Mouse (Mus musculus) lung, embryonic 16.5 days (tissue): ENCODE data around the gene Zpbp2. TPM values are rescaled to one million over a fixed set of nuclear protein-coding genes. Genes with fewer than 3 reads are reported as not detected.

Experiments
- ATAC-seq: fragments of 200-750 bp; cut with Nextera tagmentation; 2 replicates; pipeline ENCODE4 v1.8.0; 2017; ENCODE audit warnings: low read depth, mild to moderate bottlenecking, moderate library complexity
- H3K27ac ChIP-seq: fragments of 300-500 bp; sonication (generic); 2 replicates; pipeline ENCODE4 v1.5.1; 2014; ENCODE audit warnings: mild to moderate bottlenecking, control low read depth, low read length
- H3K27me3 ChIP-seq: fragments of 300-500 bp; sonication (generic); 2 replicates; pipeline ENCODE4 v1.6.1; 2014; ENCODE audit warnings: low read depth, low read length, mixed read lengths; ENCODE audit not compliant: control insufficient read depth, insufficient read depth
- H3K36me3 ChIP-seq: fragments of 300-500 bp; sonication (generic); 2 replicates; pipeline ENCODE4 v1.6.1; 2014; ENCODE audit warnings: low read length; ENCODE audit not compliant: control insufficient read depth, insufficient read depth
- H3K4me1 ChIP-seq: fragments of 300-500 bp; sonication (generic); replicated peaks from 2 replicates; pipeline ENCODE4 v1.6.1; 2014; ENCODE audit warnings: low read length, mixed read lengths; ENCODE audit not compliant: control insufficient read depth, insufficient read depth
- H3K4me2 ChIP-seq: fragments of 300-500 bp; sonication (generic); 2 replicates; pipeline ENCODE4 v1.6.1; 2014; ENCODE audit warnings: low read depth, low read length, control low read depth
- H3K4me3 ChIP-seq: fragments of 300-500 bp; sonication (generic); 2 replicates; pipeline ENCODE4 v1.5.1; 2014; ENCODE audit warnings: mild to moderate bottlenecking, low read length, control low read depth
- H3K9ac ChIP-seq: fragments of 300-500 bp; sonication (generic); 2 replicates; pipeline ENCODE4 v1.6.1; 2014; ENCODE audit warnings: low read length, control low read depth
- H3K9me3 ChIP-seq: fragments of 300-500 bp; sonication (generic); 2 replicates; pipeline ENCODE4 v1.6.1; 2016; ENCODE audit warnings: low read length; ENCODE audit not compliant: control insufficient read depth
- WGBS: fragments of 180-500 bp; shearing (Covaris S2); extraction: QIAGEN DNeasy Blood & Tissue Kit; methylation state at CpG from one replicate; pipeline ENCODE4 v1.1.7; 2014; 5-methylcytosine and 5-hydroxymethylcytosine counted together
- polyA plus RNA-seq: library from polyadenylated mRNA; unstranded; fragments of >200 nt; fragmentation: Nextera tagmentation; extraction: Ambion mirVana; gene quantifications from 2 replicates; pipeline ENCODE4 v1.2.1, GENCODE M21; 2015

Gene Zpbp2
- polyA plus RNA-seq, 1 experiment from 2014 or later = not detected

GRCm38 (mm10) chr11:98586087-98586891, 35.4 kb downstream of the Zpbp2 start:
- H3K27ac ChIP-seq = peak overlapping the region; percentile 83
- peak overlapping the region; percentile 93 for H3K4me3 ChIP-seq
- WGBS = 1% methylated on average over 22 of the region's 22 CpGs
- peak overlapping the region; percentile 95 for H3K4me2 ChIP-seq
- peaks cover 32% of the 10 kb centered on the region for H3K4me1 ChIP-seq
- H3K9me3 ChIP-seq = no peaks in the 10 kb centered on the region
- no peaks in the 10 kb centered on the region for H3K36me3 ChIP-seq
- peak overlapping the region; percentile 92 for H3K9ac ChIP-seq
- H3K27me3 ChIP-seq = no peaks in the 10 kb centered on the region
- ATAC-seq = peak; percentile 13

GRCm38 (mm10) chr11:98586892-98587563, 36.1 kb downstream of the Zpbp2 start, which contains the start of gene Ormdl3:
TSS of gene Ormdl3 (minus strand) at chr11:98587368.
- Histone ChIP-seq H3K4me2 (peak within 1 kb of the TSS; percentile 95), H3K9me3 (no peaks in the 10 kb centered on the region), H3K4me1 (peaks cover 32% of the 10 kb centered on the region), H3K36me3 (no peaks in the 10 kb centered on the region), H3K27ac (peak within 1 kb of the TSS; percentile 97), H3K27me3 (no peaks in the 10 kb centered on the region), H3K9ac (peak within 1 kb of the TSS; percentile 92), H3K4me3 (peak within 1 kb of the TSS; percentile 93)
- under 1% methylated on average over 49 of the region's 49 CpGs for WGBS
- ATAC-seq = peak; percentile 95

GRCm38 (mm10) chr11:98587684-98588546, 37.0 kb downstream of the Zpbp2 start:
- ATAC-seq = peak; percentile 74
- H3K27ac ChIP-seq = peak overlapping the region; percentile 97
- no peaks in the 10 kb centered on the region for H3K9me3 ChIP-seq
- H3K4me3 ChIP-seq = peak overlapping the region; percentile 93
- peak overlapping the region; percentile 95 for H3K4me2 ChIP-seq
- H3K36me3 ChIP-seq = no peaks in the 10 kb centered on the region
- H3K4me1 ChIP-seq = peaks cover 32% of the 10 kb centered on the region
- WGBS = 3% methylated on average over 20 of the region's 20 CpGs
- H3K9ac ChIP-seq = peak overlapping the region; percentile 92
- H3K27me3 ChIP-seq = no peaks in the 10 kb centered on the region

GRCm38 (mm10) chr11:98588833-98589281, 38.0 kb downstream of the Zpbp2 start:
- H3K9me3 ChIP-seq = no peaks in the 10 kb centered on the region
- peak overlapping the region; percentile 95 for H3K4me2 ChIP-seq
- peaks cover 32% of the 10 kb centered on the region for H3K4me1 ChIP-seq
- peak overlapping the region; percentile 60 for H3K9ac ChIP-seq
- H3K4me3 ChIP-seq = peak overlapping the region; percentile 93; the same call in 1 of the 2 replicates
- WGBS = 58% methylated on average over 6 of the region's 6 CpGs
- no peaks in the 10 kb centered on the region for H3K36me3 ChIP-seq
- H3K27me3 ChIP-seq = no peaks in the 10 kb centered on the region; the same call in 1 of the 2 replicates
- H3K27ac ChIP-seq = peak overlapping the region; percentile 97
- no peak for ATAC-seq

- no peaks in the 10 kb centered on the region for H3K36me3 ChIP-seq
- H3K9me3 ChIP-seq = no peaks in the 10 kb centered on the region
- peak overlapping the region; percentile 97 for H3K27ac ChIP-seq
- no peak overlapping the region; the same call in 1 of the 2 replicates for H3K9ac ChIP-seq
- peaks cover 32% of the 10 kb centered on the region for H3K4me1 ChIP-seq
- ATAC-seq = no peak
- H3K4me2 ChIP-seq = no peak overlapping the region
- no peaks in the 10 kb centered on the region; the same call in 1 of the 2 replicates for H3K27me3 ChIP-seq
- H3K4me3 ChIP-seq = no peak overlapping the region
- 74% methylated on average over 8 of the region's 8 CpGs for WGBS
Observed at GRCm38 (mm10) chr11:98589306-98589705, 38.4 kb downstream of the Zpbp2 start.

- Histone ChIP-seq H3K9me3 (no peaks in the 10 kb centered on the region), H3K4me3 (no peak overlapping the region), H3K27me3 (no peaks in the 10 kb centered on the region; the same call in 1 of the 2 replicates), H3K36me3 (no peaks in the 10 kb centered on the region), H3K4me1 (peaks cover 27% of the 10 kb centered on the region), H3K4me2 (no peak overlapping the region), H3K9ac (no peak overlapping the region), H3K27ac (no peak overlapping the region)
- no peak for ATAC-seq
- WGBS = 60% methylated on average over 19 of the region's 19 CpGs
Observed at GRCm38 (mm10) chr11:98590548-98591445, 39.9 kb downstream of the Zpbp2 start.

- no peak for ATAC-seq
- 65% methylated on average over 6 of the region's 6 CpGs for WGBS
- no peaks in the 10 kb centered on the region for H3K9me3 ChIP-seq
Observed at GRCm38 (mm10) chr11:98595021-98595420, 44.1 kb downstream of the Zpbp2 start.

GRCm38 (mm10) chr11:98595473-98595872, 44.6 kb downstream of the Zpbp2 start:
- Histone ChIP-seq H3K36me3 (no peaks in the 10 kb centered on the region), H3K4me1 (peaks cover 4% of the 10 kb centered on the region; the same call in 1 of the 2 replicates), H3K9me3 (no peaks in the 10 kb centered on the region), H3K9ac (no peak overlapping the region), H3K4me3 (no peak overlapping the region), H3K27me3 (peaks cover 13% of the 10 kb centered on the region), H3K4me2 (no peak overlapping the region), H3K27ac (no peak overlapping the region)
- ATAC-seq = no peak
- 68% methylated on average over 10 of the region's 10 CpGs for WGBS

More at GRCm38 (mm10) chr11:98595021-98595420, 44.1 kb downstream of the Zpbp2 start:
- peaks cover 13% of the 10 kb centered on the region for H3K27me3 ChIP-seq
- H3K27ac ChIP-seq = no peak overlapping the region
- H3K9ac ChIP-seq = no peak overlapping the region
- H3K36me3 ChIP-seq = no peaks in the 10 kb centered on the region
- no peak overlapping the region for H3K4me2 ChIP-seq
- peaks cover 4% of the 10 kb centered on the region; the same call in 1 of the 2 replicates for H3K4me1 ChIP-seq
- H3K4me3 ChIP-seq = no peak overlapping the region
